Mouse (Mus musculus) liver, adult 2 months (tissue): ENCODE data around the gene Pigv. TPM values are rescaled to one million over a fixed set of nuclear protein-coding genes. Genes with fewer than 3 reads are reported as not detected.

ENCODE experiments used
- DNase-seq: peaks from one replicate; pipeline ENCODE4 v3.0.0-alpha.2; 2011; ENCODE audit warnings: low read depth, low spot score; ENCODE audit errors: extremely low read depth
- H3K27ac ChIP-seq: fragments of 200-500 bp; replicated peaks from 2 replicates; pipeline ENCODE4 v1.5.1; 2012; ENCODE audit warnings: low read depth, mild to moderate bottlenecking, control low read depth, inconsistent platforms, low read length; ENCODE audit not compliant: insufficient read depth
- H3K27me3 ChIP-seq: fragments of 200-500 bp; 2 replicates; pipeline ENCODE4 v1.6.1; 2012; ENCODE audit warnings: mild to moderate bottlenecking, moderate library complexity, low read length, inconsistent platforms; ENCODE audit not compliant: control insufficient read depth, insufficient read depth
- H3K36me3 ChIP-seq: fragments of 200-500 bp; 2 replicates; pipeline ENCODE4 v1.6.1; 2012; ENCODE audit warnings: low read length, inconsistent platforms; ENCODE audit not compliant: control insufficient read depth, insufficient read depth
- H3K4me1 ChIP-seq: fragments of 200-500 bp; 2 replicates; pipeline ENCODE4 v1.6.1; 2011; ENCODE audit warnings: low read length; ENCODE audit not compliant: control insufficient read depth, insufficient read depth
- H3K4me3 ChIP-seq: fragments of 200-500 bp; 2 replicates; pipeline ENCODE4 v1.5.1; 2011; ENCODE audit warnings: low read depth, mild to moderate bottlenecking, control low read depth, low read length, moderate library complexity; ENCODE audit not compliant: insufficient read depth
- H3K79me2 ChIP-seq: fragments of 200-500 bp; 2 replicates; pipeline ENCODE4 v1.6.1; 2012; ENCODE audit warnings: inconsistent platforms, mild to moderate bottlenecking, low read length, moderate library complexity; ENCODE audit not compliant: control insufficient read depth, insufficient read depth
- H3K9ac ChIP-seq: fragments of 200-500 bp; 2 replicates; pipeline ENCODE4 v1.6.1; 2012; ENCODE audit warnings: low read depth, mild to moderate bottlenecking, control low read depth, inconsistent platforms, low read length
- CTCF ChIP-seq: fragments of 200-500 bp; IDR thresholded peaks from 2 replicates; pipeline ENCODE4 v1.5.1; 2011; ENCODE audit warnings: low read depth, low read length, control low read depth
- POLR2A ChIP-seq: fragments of 200-500 bp; IDR thresholded peaks from 2 replicates; pipeline ENCODE4 v1.6.1; 2011; ENCODE audit warnings: low read length, control low read depth; ENCODE audit not compliant: insufficient read depth; ENCODE audit errors: extremely low read depth
- WGBS: fragments of 180-500 bp; shearing (Covaris S2); methylation state at CpG from one replicate; pipeline ENCODE4 v1.1.7; 2018; 5-methylcytosine and 5-hydroxymethylcytosine counted together
- polyA plus RNA-seq: library from polyadenylated mRNA; depleted of rRNA; stranded (reverse); fragments of >200 nt; gene quantifications from 2 replicates; pipeline ENCODE4 v1.2.3, GENCODE M21; 2012
- total RNA-seq: library from RNA; depleted of rRNA; stranded (reverse); fragments of >200 nt; gene quantifications from 2 replicates; pipeline ENCODE4 v1.2.3, GENCODE M21; 2014

Pigv gene
- total and polyA plus RNA-seq, 2 experiments, result 6.4 to 7.5 TPM

- peak; percentile 56 for DNase-seq
- H3K9ac ChIP-seq, result no peak overlapping the region
- TF ChIP-seq POLR2A (no peak), CTCF (no peak)
These were observed 3.7 kb upstream of the Pigv start for GRCm38 (mm10) chr4:133676189-133676588.

GRCm38 (mm10) chr4:133675594-133676016 is 3.2 kb upstream of the Pigv start:
- Histone ChIP-seq H3K4me1 (peaks cover 8% of the 10 kb centered on the region), H3K27me3 (no peaks in the 10 kb centered on the region), H3K9ac (no peak overlapping the region), H3K79me2 (no peaks in the 10 kb centered on the region), H3K4me3 (no peak overlapping the region), H3K27ac (peak overlapping the region; percentile 72), H3K36me3 (no peaks in the 10 kb centered on the region)
- no peak for TF ChIP-seq CTCF
- TF ChIP-seq POLR2A, result no peak
- DNase-seq, result peak; percentile 74
- 2% methylated on average over 5 of the region's 5 CpGs for WGBS

More at GRCm38 (mm10) chr4:133676189-133676588, 3.7 kb upstream of the Pigv start:
- Histone ChIP-seq H3K27ac (peak overlapping the region; percentile 72), H3K79me2 (0 out of 2 replicates have a peak, but pooled peaks cover under 1% of the 10 kb centered on the region), H3K4me3 (no peak overlapping the region), H3K27me3 (no peaks in the 10 kb centered on the region), H3K36me3 (no peaks in the 10 kb centered on the region), H3K4me1 (peaks cover 8% of the 10 kb centered on the region)
- 9% methylated on average over 3 of the region's 3 CpGs for WGBS

- H3K4me1 ChIP-seq, result peaks cover 8% of the 10 kb centered on the region
- no peak overlapping the region for H3K4me3 ChIP-seq
- H3K79me2 ChIP-seq, result no peaks in the 10 kb centered on the region
These were observed 1.9 kb upstream of the Pigv start for GRCm38 (mm10) chr4:133674331-133674695.

DNA sequence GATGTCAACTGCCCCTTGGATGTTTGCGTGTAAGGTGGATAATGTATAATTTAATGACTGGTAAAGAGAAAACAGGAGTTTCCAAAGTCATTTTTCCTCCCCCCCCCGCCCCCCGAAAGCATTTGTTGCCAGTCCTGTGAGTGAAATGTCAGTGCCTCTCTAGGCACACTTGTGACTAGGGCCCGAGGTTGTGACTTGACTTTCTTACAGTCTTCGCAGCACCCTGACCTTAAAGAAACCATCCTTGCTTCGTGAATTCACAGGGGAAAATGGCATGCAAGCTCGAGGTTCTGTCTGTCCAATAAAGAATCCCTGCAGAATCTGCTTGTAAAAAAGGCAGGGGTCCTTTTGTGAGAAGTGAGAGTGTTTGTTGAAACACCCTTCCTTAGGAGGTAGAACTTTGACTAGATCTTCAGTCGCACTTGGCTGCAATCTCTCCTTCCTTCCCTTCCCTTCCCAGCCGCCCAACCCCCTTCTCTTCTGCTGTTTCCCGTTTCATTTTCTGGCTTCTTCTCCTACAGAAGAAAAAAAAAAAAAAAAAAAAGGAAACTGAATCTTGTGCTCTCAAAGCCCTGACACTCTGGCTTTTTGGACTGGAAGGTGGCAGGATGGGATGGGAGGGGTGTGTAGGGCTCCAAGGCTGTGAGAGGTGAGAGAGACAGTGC is 1.4 kb upstream of the Pigv start:
- Histone ChIP-seq H3K4me3 (no peak overlapping the region), H3K9ac (peak overlapping the region; percentile 12; the same call in 1 of the 2 replicates), H3K4me1 (peaks cover 8% of the 10 kb centered on the region), H3K27me3 (no peaks in the 10 kb centered on the region), H3K27ac (peak overlapping the region; percentile 91), H3K79me2 (no peaks in the 10 kb centered on the region), H3K36me3 (no peaks in the 10 kb centered on the region)
- TF ChIP-seq CTCF, result no peak
- TF ChIP-seq POLR2A, result no peak
- peak; percentile 34 for DNase-seq
- 40% methylated on average over 10 of the region's 10 CpGs for WGBS

More at GRCm38 (mm10) chr4:133674331-133674695, 1.9 kb upstream of the Pigv start:
- peak overlapping the region; percentile 91 for H3K27ac ChIP-seq
- no peaks in the 10 kb centered on the region for H3K27me3 ChIP-seq
- no peak overlapping the region for H3K9ac ChIP-seq
- no peaks in the 10 kb centered on the region for H3K36me3 ChIP-seq
- 65% methylated on average over 8 of the region's 8 CpGs for WGBS
- DNase-seq, result no peak
- TF ChIP-seq CTCF (no peak), POLR2A (no peak)

DNA sequence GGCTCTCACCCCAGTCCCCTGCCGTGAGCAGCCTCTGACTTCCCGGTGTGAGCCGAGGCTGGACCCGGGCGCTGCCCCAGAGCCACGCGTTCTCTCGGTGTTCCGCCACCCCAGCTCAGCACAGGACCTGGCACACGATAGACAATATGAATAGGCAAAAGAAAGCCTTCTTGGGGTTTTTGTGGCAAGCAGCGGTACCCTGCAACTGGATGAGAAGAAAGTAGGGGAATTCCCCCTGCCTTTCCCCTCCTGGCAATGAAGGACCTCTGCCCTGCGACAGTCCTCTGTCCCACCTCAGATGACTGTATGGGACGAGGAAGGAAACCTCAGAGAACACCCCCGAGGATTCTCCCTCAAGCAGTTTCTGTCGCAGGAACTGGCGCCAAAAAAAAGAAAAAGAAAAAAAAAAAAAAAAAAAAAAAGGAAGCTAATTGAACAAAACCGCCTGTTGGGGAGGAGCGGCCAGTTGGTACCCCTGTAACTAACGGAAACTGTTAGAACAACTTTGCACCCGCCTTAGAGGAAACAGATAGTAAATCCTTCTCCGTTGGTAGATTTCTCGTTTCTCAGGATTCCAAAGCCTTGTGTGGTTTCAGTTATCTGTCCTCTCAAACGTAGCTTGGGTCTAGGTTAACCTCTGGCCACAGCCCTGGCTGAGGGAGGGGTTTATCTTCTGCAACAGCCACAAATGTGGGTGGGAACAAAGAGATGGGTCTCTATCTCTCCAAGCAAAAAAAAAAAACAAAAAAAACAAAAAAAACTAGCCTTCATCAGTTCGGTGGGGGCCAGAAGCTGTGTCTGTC is 599 bp upstream of the Pigv start:
- peak; percentile 57 for DNase-seq

More for the DNA sequence above, 599 bp upstream of the Pigv start:
- peak overlapping the region; percentile 91 for H3K27ac ChIP-seq
- H3K9ac ChIP-seq, result peak overlapping the region; percentile 85
- no peaks in the 10 kb centered on the region; the same call in 1 of the 2 replicates for H3K36me3 ChIP-seq
- H3K4me3 ChIP-seq, result peak overlapping the region; percentile 97
- TF ChIP-seq CTCF (no peak), POLR2A (no peak)
- no peaks in the 10 kb centered on the region for H3K79me2 ChIP-seq
- under 1% methylated on average over 24 of the region's 24 CpGs for WGBS
- H3K27me3 ChIP-seq, result no peaks in the 10 kb centered on the region
- H3K4me1 ChIP-seq, result peaks cover 8% of the 10 kb centered on the region
